Mouse (Mus musculus) kidney, embryonic 16.5 days (tissue): ENCODE results near the gene Itgb3. TPM values are rescaled to one million over a fixed set of nuclear protein-coding genes. Genes with fewer than 3 reads are reported as not detected.

Experiments
- ATAC-seq: fragments of 200-750 bp; cut with Nextera tagmentation; 2 replicates; pipeline ENCODE4 v1.8.0; 2017; ENCODE audit warnings: moderate TSS enrichment; ENCODE audit not compliant: low FRiP score, low TSS enrichment
- H3K27ac ChIP-seq: fragments of 300-500 bp; sonication (generic); 2 replicates; pipeline ENCODE4 v1.5.1; 2014; ENCODE audit warnings: low read length
- H3K27me3 ChIP-seq: fragments of 300-500 bp; sonication (generic); 2 replicates; pipeline ENCODE4 v1.6.1; 2014; ENCODE audit warnings: low read length, control low read depth, mixed read lengths; ENCODE audit not compliant: insufficient read depth
- H3K36me3 ChIP-seq: fragments of 300-500 bp; sonication (generic); 2 replicates; pipeline ENCODE4 v1.6.1; 2014; ENCODE audit warnings: low read length, control low read depth, mixed read lengths; ENCODE audit not compliant: insufficient read depth
- H3K4me1 ChIP-seq: fragments of 300-500 bp; sonication (generic); 2 replicates; pipeline ENCODE4 v1.6.1; 2014; ENCODE audit warnings: low read length, control low read depth, mixed read lengths; ENCODE audit not compliant: insufficient read depth
- H3K4me2 ChIP-seq: fragments of 300-500 bp; sonication (generic); replicated peaks from 2 replicates; pipeline ENCODE4 v1.6.1; 2014; ENCODE audit warnings: low read depth, low read length
- H3K4me3 ChIP-seq: fragments of 300-500 bp; sonication (generic); 2 replicates; pipeline ENCODE4 v1.5.1; 2014; ENCODE audit warnings: mild to moderate bottlenecking, low read length
- H3K9ac ChIP-seq: fragments of 300-500 bp; sonication (generic); replicated peaks from 2 replicates; pipeline ENCODE4 v1.6.1; 2014; ENCODE audit warnings: low read length
- H3K9me3 ChIP-seq: fragments of 300-500 bp; sonication (generic); 2 replicates; pipeline ENCODE4 v1.6.1; 2016; ENCODE audit warnings: low read length, control low read depth
- WGBS: fragments of 180-500 bp; shearing (Covaris S2); extraction: QIAGEN DNeasy Blood & Tissue Kit; methylation state at CpG from one replicate; pipeline ENCODE4 v1.1.7; 2014; 5-methylcytosine and 5-hydroxymethylcytosine counted together
- polyA plus RNA-seq: library from polyadenylated mRNA; unstranded; fragments of >200 nt; fragmentation: Nextera tagmentation; extraction: Ambion mirVana; gene quantifications from 2 replicates; pipeline ENCODE4 v1.2.1, GENCODE M21; 2015

Itgb3 gene
- polyA plus RNA-seq, 1 experiment from 2014 or later: 3.1 TPM

- no peak overlapping the region for H3K4me3 ChIP-seq
- no peak overlapping the region for H3K4me2 ChIP-seq
- H3K4me1 ChIP-seq: no peaks in the 10 kb centered on the region
- no peak overlapping the region for H3K9ac ChIP-seq
- H3K9me3 ChIP-seq: no peaks in the 10 kb centered on the region
- no peaks in the 10 kb centered on the region for H3K27me3 ChIP-seq
- H3K36me3 ChIP-seq: no peaks in the 10 kb centered on the region
- WGBS: 75% methylated on average over 10 of the region's 10 CpGs
- H3K27ac ChIP-seq: no peak overlapping the region
- no peak for ATAC-seq
Measured at GRCm38 (mm10) chr11:104596365-104596764, 11.4 kb upstream of the Itgb3 start.

- peak overlapping the region; percentile 51; the same call in 1 of the 2 replicates for H3K27ac ChIP-seq
- H3K4me2 ChIP-seq: no peak overlapping the region
- H3K9ac ChIP-seq: no peak overlapping the region
- WGBS: 62% methylated on average over 13 of the region's 13 CpGs
- no peaks in the 10 kb centered on the region for H3K27me3 ChIP-seq
- H3K9me3 ChIP-seq: no peaks in the 10 kb centered on the region
- peak; percentile 9; the same call in 1 of the 2 replicates for ATAC-seq
- no peaks in the 10 kb centered on the region for H3K4me1 ChIP-seq
- H3K4me3 ChIP-seq: no peak overlapping the region
- H3K36me3 ChIP-seq: no peaks in the 10 kb centered on the region
Measured at GRCm38 (mm10) chr11:104599265-104599945, 8.4 kb upstream of the Itgb3 start.

GRCm38 (mm10) chr11:104600675-104601074 lies 7.1 kb upstream of the Itgb3 start:
- Histone ChIP-seq H3K36me3 (no peaks in the 10 kb centered on the region), H3K4me1 (no peaks in the 10 kb centered on the region), H3K27me3 (no peaks in the 10 kb centered on the region), H3K27ac (no peak overlapping the region), H3K9me3 (no peaks in the 10 kb centered on the region), H3K4me2 (no peak overlapping the region), H3K9ac (no peak overlapping the region), H3K4me3 (no peak overlapping the region)
- no peak for ATAC-seq
- 57% methylated on average over 4 of the region's 4 CpGs for WGBS

- Histone ChIP-seq H3K4me1 (no peaks in the 10 kb centered on the region; the same call in 1 of the 2 replicates), H3K4me2 (no peak overlapping the region), H3K4me3 (no peak overlapping the region), H3K9me3 (no peaks in the 10 kb centered on the region), H3K27me3 (peaks cover 8% of the 10 kb centered on the region; the same call in 1 of the 2 replicates), H3K9ac (no peak overlapping the region), H3K27ac (no peak overlapping the region), H3K36me3 (no peaks in the 10 kb centered on the region)
- no peak for ATAC-seq
- 55% methylated on average over 6 of the region's 6 CpGs for WGBS
Measured at GRCm38 (mm10) chr11:104604192-104604591, 3.6 kb upstream of the Itgb3 start.

GRCm38 (mm10) chr11:104608249-104608920 lies 585 bp downstream of the Itgb3 start:
- H3K27me3 ChIP-seq: peaks cover 20% of the 10 kb centered on the region; the same call in 1 of the 2 replicates
- no peaks in the 10 kb centered on the region for H3K9me3 ChIP-seq
- no peaks in the 10 kb centered on the region; the same call in 1 of the 2 replicates for H3K4me1 ChIP-seq
- peak overlapping the region; percentile 63 for H3K9ac ChIP-seq
- H3K4me3 ChIP-seq: peak overlapping the region; percentile 57
- no peak overlapping the region for H3K27ac ChIP-seq
- H3K4me2 ChIP-seq: peak overlapping the region; percentile 96
- WGBS: 5% methylated on average over 20 of the region's 23 CpGs
- peak; percentile 29; the same call in 1 of the 2 replicates for ATAC-seq
- no peaks in the 10 kb centered on the region for H3K36me3 ChIP-seq

GRCm38 (mm10) chr11:104609033-104609684 lies 1.4 kb downstream of the Itgb3 start:
- Histone ChIP-seq H3K9me3 (no peaks in the 10 kb centered on the region), H3K27me3 (peaks cover 20% of the 10 kb centered on the region; the same call in 1 of the 2 replicates), H3K9ac (no peak overlapping the region), H3K4me1 (no peaks in the 10 kb centered on the region; the same call in 1 of the 2 replicates), H3K27ac (no peak overlapping the region), H3K4me2 (no peak overlapping the region), H3K36me3 (no peaks in the 10 kb centered on the region), H3K4me3 (no peak overlapping the region)
- WGBS: 71% methylated on average over 6 of the region's 6 CpGs
- no peak for ATAC-seq

- 66% methylated on average over 4 of the region's 4 CpGs for WGBS
- no peak overlapping the region for H3K27ac ChIP-seq
- H3K9me3 ChIP-seq: no peaks in the 10 kb centered on the region
- peaks cover 20% of the 10 kb centered on the region; the same call in 1 of the 2 replicates for H3K27me3 ChIP-seq
- H3K9ac ChIP-seq: no peak overlapping the region
- no peak overlapping the region for H3K4me3 ChIP-seq
- no peak for ATAC-seq
- H3K4me1 ChIP-seq: no peaks in the 10 kb centered on the region; the same call in 1 of the 2 replicates
- no peaks in the 10 kb centered on the region for H3K36me3 ChIP-seq
- no peak overlapping the region for H3K4me2 ChIP-seq
Measured at GRCm38 (mm10) chr11:104609733-104610132, 1.9 kb downstream of the Itgb3 start.

- Histone ChIP-seq H3K36me3 (no peaks in the 10 kb centered on the region), H3K9me3 (no peaks in the 10 kb centered on the region), H3K27me3 (peaks cover 20% of the 10 kb centered on the region; the same call in 1 of the 2 replicates), H3K4me2 (no peak overlapping the region), H3K9ac (no peak overlapping the region), H3K4me1 (no peaks in the 10 kb centered on the region; the same call in 1 of the 2 replicates), H3K4me3 (no peak overlapping the region), H3K27ac (no peak overlapping the region)
- 29% methylated on average over 4 of the region's 4 CpGs for WGBS
- ATAC-seq: no peak
Measured at GRCm38 (mm10) chr11:104611579-104612151, 3.9 kb downstream of the Itgb3 start.

GRCm38 (mm10) chr11:104613551-104613950 lies 5.8 kb downstream of the Itgb3 start:
- Histone ChIP-seq H3K9ac (no peak overlapping the region), H3K4me1 (no peaks in the 10 kb centered on the region; the same call in 1 of the 2 replicates), H3K4me2 (no peak overlapping the region), H3K36me3 (no peaks in the 10 kb centered on the region), H3K27ac (no peak overlapping the region), H3K4me3 (no peak overlapping the region), H3K9me3 (no peaks in the 10 kb centered on the region), H3K27me3 (peaks cover 19% of the 10 kb centered on the region; the same call in 1 of the 2 replicates)
- 83% methylated on average over 10 of the region's 10 CpGs for WGBS
- ATAC-seq: no peak
